Mouse (Mus musculus): ENCODE measurements around the gene Rtl5. TPM values are rescaled to one million over a fixed set of nuclear protein-coding genes. Genes with fewer than 3 reads are reported as not detected.

The Rtl5 gene
- total RNA-seq, 4 experiments from 2014 or later, result 19.2 to 26.1 (median 23.6) TPM

GRCm38 (mm10) chrX:102017213-102017923 lies 53.7 kb downstream of the Rtl5 start:
- DNase-seq (ENCODE audit: low spot score in 2 of 2), result no peak

Other genes with a start within 250 kb of the Rtl5 start
- gene Nhsl2, start 221.9 kb downstream of the Rtl5 start, total RNA-seq (2022), result 10 to 100 TPM; 36.2 to 44.7 (median 41.9) TPM
- gene Pin4, start 48.1 kb upstream of the Rtl5 start, total RNA-seq (2022), result 10 to 100 TPM; 10.8 to 34.9 (median 21.6) TPM
- under 1 TPM; 0.11 to 0.32 (median 0.21) TPM for gene Ercc6l, start 85.8 kb upstream of the Rtl5 start, total RNA-seq (2022)
- gene Rps4x, start 118.1 kb upstream of the Rtl5 start, total RNA-seq (2022), result 100 to 1,000 TPM; 466 to 552 (median 501) TPM
- gene Cited1, start 180.9 kb upstream of the Rtl5 start, total RNA-seq (2022), result 1 to 10 TPM; 2.8 to 4.0 (median 3.3) TPM

Data from left cerebral cortex, adult 8-10 months (tissue).